Comparison of ENCODE assay signal across 10 mouse cellular contexts in genomic region chr2:148029751-148030612, GRCm38 (mm10). TPM values are rescaled to one million over a fixed set of nuclear protein-coding genes. Genes with fewer than 3 reads are reported as not detected.
DNase-seq lines count a peak whose midpoint lies in the region; ATAC-seq and TF ChIP-seq lines count a peak whose summit lies in the region.
"Had no signal": no experiment of that assay in that cellular context is flagged by ENCODE, and none has a peak within 500 bp of the region (broad histone marks: within the 10 kb centered on the region; RNA-seq: fewer than 3 reads in every experiment).

No protein-coding gene starts in this region.

- H3K4me2 ChIP-seq in liver, embryonic 15.5 days: peak overlapping the region; percentile 35
- peak overlapping the region; percentile 16; the same call in 1 of the 2 replicates for H3K4me2 ChIP-seq in stomach, embryonic 14.5 days (replicated peaks; ENCODE audit: low read depth, low read length)

- no peaks in the 10 kb centered on the region for H3K36me3 ChIP-seq in liver, embryonic 15.5 days (replicated peaks)
- H3K36me3 ChIP-seq in stomach, embryonic 14.5 days (ENCODE audit: control insufficient read depth, insufficient read depth, low read length): no peaks in the 10 kb centered on the region
- no peaks in the 10 kb centered on the region for H3K36me3 ChIP-seq in thymus, adult 2 months (ENCODE audit: control insufficient read depth, insufficient read depth, low read length)

- 0 out of 2 replicates have a peak, but pooled peaks have one; percentile 5 for ATAC-seq in liver, embryonic 15.5 days (ENCODE audit: insufficient read depth)
- peak; percentile 67 for ATAC-seq in stomach, embryonic 14.5 days (ENCODE audit: insufficient number of reproducible peaks, insufficient read depth, low FRiP score, low read depth)

- no peaks in the 10 kb centered on the region for H3K9me3 ChIP-seq in liver, embryonic 15.5 days (replicated peaks)
- H3K9me3 ChIP-seq in stomach, embryonic 14.5 days (ENCODE audit: control insufficient read depth, low read depth, low read length): no peaks in the 10 kb centered on the region

- H3K27ac ChIP-seq in liver, embryonic 15.5 days (replicated peaks): no peak overlapping the region
- no peak overlapping the region for H3K27ac ChIP-seq in stomach, embryonic 14.5 days (ENCODE audit: low read length)
- H3K27ac ChIP-seq in thymus, adult 2 months (ENCODE audit: control insufficient read depth, insufficient read depth, low read length): no peak overlapping the region
- H3K27ac ChIP-seq in cerebellum, adult 2 months (ENCODE audit: insufficient read depth, low read length): no peak overlapping the region
- H3K27ac ChIP-seq: macrophage had no signal

- 5% methylated on average over 21 of the region's 21 CpGs for WGBS in liver, embryonic 15.5 days (ENCODE audit: insufficient replicate concordance)
- WGBS in stomach, embryonic 14.5 days: 9% methylated on average over 21 of the region's 21 CpGs
- WGBS in thymus, adult 2 months: 8% methylated on average over 21 of the region's 21 CpGs
- 4% methylated on average over 21 of the region's 21 CpGs for WGBS in cerebellum, adult 2 months

- no peaks in the 10 kb centered on the region; the same call in 1 of the 2 replicates for H3K4me1 ChIP-seq in liver, embryonic 15.5 days (replicated peaks)
- H3K4me1 ChIP-seq in stomach, embryonic 14.5 days (ENCODE audit: control insufficient read depth, insufficient read depth, low read length): no peaks in the 10 kb centered on the region
- H3K4me1 ChIP-seq in thymus, adult 2 months (replicated peaks; ENCODE audit: control insufficient read depth, insufficient read depth, low read length): no peaks in the 10 kb centered on the region
- H3K4me1 ChIP-seq in cerebellum, adult 2 months (ENCODE audit: control insufficient read depth, insufficient read depth, low read length): no peaks in the 10 kb centered on the region; the same call in 1 of the 2 replicates

- no peak for TF ChIP-seq CTCF in thymus, adult 2 months (IDR thresholded peaks at IDR 0.05; ENCODE audit: borderline replicate concordance, control insufficient read depth, extremely low read depth, insufficient read depth, low read length, poor library complexity)
- no peak for TF ChIP-seq CTCF in cerebellum, adult 2 months (IDR thresholded peaks at IDR 0.05; ENCODE audit: borderline replicate concordance, insufficient read depth, low read depth, low read length)

- TF ChIP-seq POLR2A in thymus, adult 2 months (IDR thresholded peaks at IDR 0.05; ENCODE audit: control insufficient read depth, extremely low read depth, insufficient read depth, low read length, poor library complexity): no peak
- no peak for TF ChIP-seq POLR2A in cerebellum, adult 2 months (IDR thresholded peaks at IDR 0.05; ENCODE audit: borderline replicate concordance, insufficient read depth, low read length)

- no peak overlapping the region for H3K9ac ChIP-seq in liver, embryonic 15.5 days
- H3K9ac ChIP-seq in stomach, embryonic 14.5 days (replicated peaks; ENCODE audit: low read depth, low read length): 0 out of 2 replicates have a peak overlapping the region, but pooled peaks have one; percentile 8

- peaks cover 60% of the 10 kb centered on the region for H3K27me3 ChIP-seq in liver, embryonic 15.5 days
- H3K27me3 ChIP-seq in stomach, embryonic 14.5 days (ENCODE audit: control insufficient read depth, insufficient read depth, low read length): peaks cover 25% of the 10 kb centered on the region
- H3K27me3 ChIP-seq in thymus, adult 2 months (ENCODE audit: control insufficient read depth, insufficient read depth, low read length): peaks cover 4% of the 10 kb centered on the region; the same call in 1 of the 2 replicates
- no peaks in the 10 kb centered on the region; the same call in 1 of the 2 replicates for H3K27me3 ChIP-seq in cerebellum, adult 2 months (ENCODE audit: control insufficient read depth, insufficient read depth, low read length)

- H3K4me3 ChIP-seq in liver, embryonic 15.5 days (replicated peaks): 0 out of 2 replicates have a peak overlapping the region, but pooled peaks have one; percentile 8
- no peak overlapping the region for H3K4me3 ChIP-seq in stomach, embryonic 14.5 days (ENCODE audit: low read depth, low read length)
- H3K4me3 ChIP-seq in thymus, adult 2 months (ENCODE audit: control insufficient read depth, insufficient read depth, low read length): no peak overlapping the region
- no peak overlapping the region for H3K4me3 ChIP-seq in cerebellum, adult 2 months (replicated peaks; ENCODE audit: insufficient read depth, low read depth, low read length)

- peak; percentile 8 for DNase-seq in adrenal gland, adult 2 months
- DNase-seq in adrenal gland, postnatal 4 days (ENCODE audit: low spot score in 2 of 2): no peak
- DNase-seq in lung, adult 18-20 months: peak; percentile 42 to 62
- DNase-seq in lung, postnatal 25 days (ENCODE audit: low spot score): no peak
- no peak for DNase-seq in thymus, adult 2 months
- DNase-seq in cerebellum, adult 2 months: no peak
- DNase-seq: cerebellum, postnatal 36 days had no signal

RNA-seq across cellular contexts. Expression of gene Foxa2, which starts 16.8 kb away (rescaled TPM):
- not detected for total RNA-seq in adrenal gland, adult 2 months (2021)
- 0.18 TPM in 1 of 2 replicates, not detected in the other for polyA plus RNA-seq in adrenal gland, adult 2 months (2012; rRNA removed)
- total RNA-seq in adrenal gland, postnatal 4 days (2021): 1 to 10 TPM; 1.4 to 1.8 TPM
- 3.9 and 4.3 TPM in 2 replicates for polyA plus RNA-seq in liver, embryonic 15.5 days (2015; fragmentation: Nextera tagmentation; extraction: Ambion mirVana)
- polyA plus RNA-seq in stomach, embryonic 14.5 days (2014; fragmentation: Nextera tagmentation; extraction: Ambion mirVana): 18.2 and 20.4 TPM in 2 replicates
- 0.55 and 1.2 TPM in 2 replicates for polyA plus RNA-seq in thymus, adult 2 months (2012; rRNA removed)
- not detected in 2 replicates for polyA plus RNA-seq in cerebellum, adult 2 months (2012; rRNA removed)
- polyA plus RNA-seq: macrophage had no signal

Comparison
In these comparisons a context has a peak if more than half of its experiments do, and no peak if none do; other contexts are left out.
1. DNase-seq: peak in adrenal gland, adult 2 months (single experiment) and lung, adult 18-20 months (2 of 2); none in adrenal gland, postnatal 4 days (0 of 2), lung, postnatal 25 days (single experiment), thymus, adult 2 months (single experiment) and cerebellum, adult 2 months (0 of 2).